Mouse (Mus musculus) activated CD4-positive, CD25-positive, alpha-beta regulatory T cell, adult 9 weeks (primary cell): ENCODE data around the gene Myo1g. TPM values are rescaled to one million over a fixed set of nuclear protein-coding genes. Genes with fewer than 3 reads are reported as not detected.

Source experiments
- polyA plus RNA-seq: library from polyadenylated mRNA; unstranded; fragments of 100-300 nt; shearing (Covaris generic); gene quantifications from one replicate; pipeline ENCODE4 v1.2.1, GENCODE M21; 2017

Myo1g gene
- polyA plus RNA-seq, result 219 TPM

DNA sequence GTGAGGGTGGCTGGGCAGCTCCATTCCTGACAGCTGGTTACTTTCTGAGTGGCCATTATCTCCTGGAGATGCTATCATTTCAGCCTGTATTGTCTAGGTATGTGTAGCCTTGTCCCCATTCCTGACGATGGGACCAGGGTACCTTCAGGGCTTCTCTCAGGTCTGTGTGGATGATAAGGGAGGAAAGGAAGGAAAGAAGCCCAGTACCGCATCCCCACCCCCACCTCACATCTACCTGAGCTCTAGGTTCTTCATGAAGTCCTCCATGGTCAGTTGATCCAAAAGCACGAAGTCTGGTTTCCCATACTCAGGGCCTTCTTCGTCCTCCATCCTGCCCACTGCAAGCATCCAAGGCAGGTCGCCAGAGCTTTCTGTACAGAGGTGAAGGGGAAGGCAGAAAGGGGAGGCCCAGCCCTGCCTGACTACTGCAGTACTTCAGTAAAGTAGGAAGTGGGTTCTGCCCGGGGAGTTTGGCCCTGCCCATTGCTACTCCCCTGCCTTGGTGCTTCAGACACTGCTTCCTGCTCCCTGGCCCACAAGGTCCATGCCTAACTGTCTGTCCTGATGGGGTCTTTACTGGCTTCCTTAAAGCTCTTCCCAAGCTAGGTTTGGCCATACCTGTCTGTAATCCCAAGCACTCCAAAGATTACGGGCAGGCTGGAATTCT is at the start of gene Myo1g:
Myo1g (minus strand) TSS at position 459 of the 667 bp plus-strand sequence.

DNA sequence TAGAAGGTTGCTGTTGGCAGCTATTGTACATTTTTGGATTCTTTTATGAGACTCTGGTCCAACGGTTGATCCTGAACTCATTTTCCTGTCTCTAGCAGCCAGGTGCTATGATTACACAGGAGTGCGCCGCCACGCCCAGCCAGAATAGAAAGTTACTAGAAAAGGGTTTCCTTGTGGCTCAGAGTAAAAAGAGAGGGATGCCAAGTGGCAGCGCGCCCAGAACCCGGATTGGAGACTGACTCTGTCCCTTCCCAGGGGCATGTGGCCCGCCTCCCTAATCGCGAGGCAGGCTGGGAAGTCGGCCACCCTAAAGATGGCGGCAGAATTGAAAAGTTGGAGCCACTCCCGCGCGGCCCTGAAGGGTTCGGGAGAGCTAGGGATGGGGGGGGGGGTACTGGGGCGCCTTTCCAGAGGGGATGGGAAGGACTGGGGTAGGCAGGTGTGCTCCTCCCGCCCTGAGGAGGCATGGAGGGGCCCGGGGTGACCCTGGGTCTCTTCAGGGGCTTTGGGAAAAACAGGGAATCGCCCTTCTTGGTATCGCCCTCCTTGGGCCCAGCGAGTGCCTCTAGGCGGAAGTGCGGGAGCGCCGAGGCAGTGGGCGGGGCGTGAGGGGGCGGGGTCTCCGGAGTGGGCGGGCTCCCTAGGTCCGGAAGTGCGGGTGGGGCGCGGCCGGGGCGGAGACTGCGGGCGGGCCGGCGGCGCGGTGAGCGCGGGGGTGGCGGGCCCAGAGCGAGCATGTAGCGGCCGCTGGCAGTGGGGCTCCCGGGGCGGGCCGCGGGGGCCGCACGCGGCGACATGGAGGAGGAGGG is 25.6 kb upstream of the Myo1g start, which contains the start of gene Ccm2:
Ccm2 (plus strand) TSS at position 683 of the 809 bp plus-strand sequence.

DNA sequence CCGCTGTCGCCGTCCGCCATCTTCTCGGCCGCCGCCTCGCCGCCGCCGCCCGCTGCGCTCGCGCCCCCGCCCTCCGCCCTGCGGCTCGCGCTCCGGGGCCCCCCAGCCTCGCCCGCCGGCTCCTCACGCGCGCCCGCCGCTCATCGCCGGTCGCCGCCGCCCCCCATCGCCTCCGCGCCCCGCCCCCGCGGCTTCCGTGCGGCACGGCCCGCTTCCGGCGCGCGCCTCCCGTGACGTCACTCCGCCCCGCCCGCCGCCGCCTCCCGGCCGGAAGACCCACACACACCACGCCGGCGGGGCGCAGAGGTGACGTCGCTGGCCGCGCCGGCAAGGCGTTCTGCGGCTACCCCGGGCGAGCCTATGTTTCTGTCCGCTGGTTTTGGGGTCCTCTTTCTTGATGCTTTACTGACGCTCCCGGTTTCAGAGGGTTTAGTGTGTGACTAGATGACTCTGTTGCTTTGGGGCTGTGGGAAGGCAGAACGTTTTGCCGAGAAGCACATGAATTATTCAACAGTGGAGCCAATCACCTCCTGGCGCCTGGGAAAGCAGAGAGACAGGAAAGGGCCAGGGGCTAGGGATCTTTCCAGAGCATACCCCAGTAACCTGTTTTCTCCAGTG is 44.8 kb downstream of the Myo1g start, which contains the start of gene Purb:
Purb (minus strand) TSS at position 51 of the 618 bp plus-strand sequence.

Other genes starting within 250 kb of the Myo1g start
- 64.2 TPM for gene Tmed4, start 246.1 kb downstream of the Myo1g start, polyA plus RNA-seq
- gene Ogdh, start 229.3 kb downstream of the Myo1g start, polyA plus RNA-seq, result 205 TPM
- gene Zmiz2, start 131.9 kb downstream of the Myo1g start, polyA plus RNA-seq, result 25.8 TPM
- gene Ppia, start 105.5 kb downstream of the Myo1g start, polyA plus RNA-seq, result 4,542 TPM
- gene H2afv, start 76.5 kb downstream of the Myo1g start, polyA plus RNA-seq, result 152 TPM
- 7.0 TPM for gene Purb, start 45.0 kb downstream of the Myo1g start, polyA plus RNA-seq
- gene Ccm2, start 25.9 kb upstream of the Myo1g start, polyA plus RNA-seq, result 344 TPM
- gene Nacad, start 85.1 kb upstream of the Myo1g start, polyA plus RNA-seq, result 1.2 TPM
- 15.3 TPM for gene Tbrg4, start 105.1 kb upstream of the Myo1g start, polyA plus RNA-seq
- gene Wap, start 117.7 kb upstream of the Myo1g start, polyA plus RNA-seq, result not detected
- gene Ramp3, start 137.6 kb upstream of the Myo1g start, polyA plus RNA-seq, result 5.8 TPM